Mouse (Mus musculus) kidney, postnatal 25 days (tissue): Measurements from ENCODE around the gene Ppp2r5c.

Experiments
- DNase-seq, 2 experiments: peaks; one replicate each; pipeline ENCODE4 v3.0.0; 2021; ENCODE audit warnings: mixed read lengths in 2 of 2

Gene Ppp2r5c

GRCm38 (mm10) chr12:110446290-110447170, at the start of gene Ppp2r5c:
Gene Ppp2r5c (plus strand): TSS chr12:110447120.
- DNase-seq, result peak; percentile 96 to 98

- peak; percentile 60 to 83 for DNase-seq
These were observed 48.6 kb upstream of the Ppp2r5c start for GRCm38 (mm10) chr12:110398351-110398750.

GRCm38 (mm10) chr12:110399161-110399560, 47.8 kb upstream of the Ppp2r5c start:
- DNase-seq, result no peak

- DNase-seq, result no peak
These were observed 46.0 kb upstream of the Ppp2r5c start for GRCm38 (mm10) chr12:110400936-110401335.

- DNase-seq, result no peak
These were observed 45.0 kb upstream of the Ppp2r5c start for GRCm38 (mm10) chr12:110401871-110402270.

GRCm38 (mm10) chr12:110416244-110416643, 30.7 kb upstream of the Ppp2r5c start:
- DNase-seq, result peak in 1 of 2 experiments; percentile 36

- peak in 1 of 2 experiments; percentile 26 for DNase-seq
These were observed 29.6 kb upstream of the Ppp2r5c start for GRCm38 (mm10) chr12:110417023-110417986.

- DNase-seq, result peak; percentile 77 to 86
These were observed 28.8 kb upstream of the Ppp2r5c start for GRCm38 (mm10) chr12:110417987-110418734.

- DNase-seq, result peak; percentile 44 to 69
These were observed 28.1 kb upstream of the Ppp2r5c start for GRCm38 (mm10) chr12:110418735-110419350.

GRCm38 (mm10) chr12:110419879-110420278, 27.0 kb upstream of the Ppp2r5c start:
- DNase-seq, result no peak

GRCm38 (mm10) chr12:110421361-110421760, 25.6 kb upstream of the Ppp2r5c start:
- no peak for DNase-seq

- peak in 1 of 2 experiments; percentile 47 for DNase-seq
These were observed 22.8 kb upstream of the Ppp2r5c start for GRCm38 (mm10) chr12:110424008-110424704.

GRCm38 (mm10) chr12:110426417-110427010, 20.4 kb upstream of the Ppp2r5c start:
- DNase-seq, result no peak

- no peak for DNase-seq
These were observed 17.5 kb upstream of the Ppp2r5c start for GRCm38 (mm10) chr12:110429340-110429973.

- DNase-seq, result no peak
These were observed 16.9 kb upstream of the Ppp2r5c start for GRCm38 (mm10) chr12:110429990-110430389.

GRCm38 (mm10) chr12:110431805-110432204, 15.1 kb upstream of the Ppp2r5c start:
- DNase-seq, result peak; percentile 76 to 78

GRCm38 (mm10) chr12:110436638-110437366, 10.1 kb upstream of the Ppp2r5c start:
- DNase-seq, result peak; percentile 23 to 68

- DNase-seq, result peak; percentile 49 to 64
These were observed 9.6 kb upstream of the Ppp2r5c start for GRCm38 (mm10) chr12:110437367-110437703.

- no peak for DNase-seq
These were observed 8.4 kb upstream of the Ppp2r5c start for GRCm38 (mm10) chr12:110438367-110438973.
